Mouse (Mus musculus): ENCODE data around the gene Ear10. TPM values are rescaled to one million over a fixed set of nuclear protein-coding genes. Genes with fewer than 3 reads are reported as not detected.
"Not testable (repeated sequence)": the region's sequence is repeated elsewhere in the genome, so short reads cannot be mapped to it uniquely, and the experiment has no call there.

Ear10 gene
- polyA plus RNA-seq, 1 experiment from 2014 or later: not detected

- not testable (repeated sequence) for H3K27ac ChIP-seq; H3K4me1 ChIP-seq (replicated peaks); H3K36me3 ChIP-seq; DNase-seq (ENCODE audit: low spot score); H3K9me3 ChIP-seq; H3K4me3 ChIP-seq; H3K27me3 ChIP-seq (ENCODE audit: insufficient read depth, poor library complexity, severe bottlenecking)
- 90% methylated on average over 5 of the region's 5 CpGs for WGBS
Measured at GRCm38 (mm10) chr14:43879966-43880545, 43.3 kb downstream of the Ear10 start.

- not testable (repeated sequence) for DNase-seq (ENCODE audit: low spot score); H3K27ac ChIP-seq; H3K9me3 ChIP-seq; H3K36me3 ChIP-seq; H3K27me3 ChIP-seq (ENCODE audit: insufficient read depth, poor library complexity, severe bottlenecking); H3K4me1 ChIP-seq (replicated peaks); H3K4me3 ChIP-seq
- WGBS: 56% methylated on average over 1 of the region's 2 CpGs
Measured at GRCm38 (mm10) chr14:43877789-43878188, 45.6 kb downstream of the Ear10 start.

GRCm38 (mm10) chr14:43875417-43875816 lies 47.9 kb downstream of the Ear10 start, which contains the start of gene Ear1:
Gene Ear1 (minus strand): TSS chr14:43875517.
- H3K9me3 ChIP-seq; H3K36me3 ChIP-seq; H3K27ac ChIP-seq; DNase-seq (ENCODE audit: low spot score); H3K4me3 ChIP-seq; H3K4me1 ChIP-seq (replicated peaks); H3K27me3 ChIP-seq (ENCODE audit: insufficient read depth, poor library complexity, severe bottlenecking): not testable (repeated sequence)
- WGBS: 83% methylated on average over 3 of the region's 3 CpGs

GRCm38 (mm10) chr14:43874862-43875261 lies 48.5 kb downstream of the Ear10 start:
- not testable (repeated sequence) for H3K36me3 ChIP-seq; H3K4me1 ChIP-seq (replicated peaks); H3K27ac ChIP-seq; H3K4me3 ChIP-seq; H3K9me3 ChIP-seq; DNase-seq (ENCODE audit: low spot score); H3K27me3 ChIP-seq (ENCODE audit: insufficient read depth, poor library complexity, severe bottlenecking)
- WGBS: 91% methylated on average over 3 of the region's 3 CpGs

Other genes starting within 250 kb of the Ear10 start
- not detected in 2 replicates for gene Gm8165, start 246.4 kb downstream of the Ear10 start, polyA plus RNA-seq (2016; fragmentation: Nextera tagmentation; extraction: Ambion mirVana)
- gene Gm7324, start 225.7 kb downstream of the Ear10 start, polyA plus RNA-seq (2016; fragmentation: Nextera tagmentation; extraction: Ambion mirVana): 0.98 and 1.2 TPM in 2 replicates
- not detected in 2 replicates for gene Gm16506, start 196.1 kb downstream of the Ear10 start, polyA plus RNA-seq (2016; fragmentation: Nextera tagmentation; extraction: Ambion mirVana)
- not detected in 2 replicates for gene Gm6526, start 175.7 kb downstream of the Ear10 start, polyA plus RNA-seq (2016; fragmentation: Nextera tagmentation; extraction: Ambion mirVana)
- gene Gm8180, start 138.8 kb downstream of the Ear10 start, polyA plus RNA-seq (2016; fragmentation: Nextera tagmentation; extraction: Ambion mirVana): not detected in 2 replicates
- not detected in 2 replicates for gene Ear1, start 48.0 kb downstream of the Ear10 start, polyA plus RNA-seq (2016; fragmentation: Nextera tagmentation; extraction: Ambion mirVana)
- gene Gm8113, start 1.8 kb upstream of the Ear10 start, polyA plus RNA-seq (2016; fragmentation: Nextera tagmentation; extraction: Ambion mirVana): 2.8 and 5.9 TPM in 2 replicates
- gene Ang5, start 33.5 kb upstream of the Ear10 start, polyA plus RNA-seq (2016; fragmentation: Nextera tagmentation; extraction: Ambion mirVana): not detected in 2 replicates
- gene Ang6, start 78.7 kb upstream of the Ear10 start, polyA plus RNA-seq (2016; fragmentation: Nextera tagmentation; extraction: Ambion mirVana): not detected in 2 replicates
- not detected in 2 replicates for gene Ear2, start 179.1 kb upstream of the Ear10 start, polyA plus RNA-seq (2016; fragmentation: Nextera tagmentation; extraction: Ambion mirVana)
- not detected in 2 replicates for gene Gm3327, start 200.3 kb upstream of the Ear10 start, polyA plus RNA-seq (2016; fragmentation: Nextera tagmentation; extraction: Ambion mirVana)